Mouse (Mus musculus): ENCODE data around the gene Pi4k2b. TPM values are rescaled to one million over a fixed set of nuclear protein-coding genes. Genes with fewer than 3 reads are reported as not detected.

Gene Pi4k2b
- polyA plus RNA-seq, 1 experiment from 2014 or later, result 27.3 TPM

GRCm38 (mm10) chr5:52783957-52784356, 42.6 kb downstream of the Pi4k2b start:
- H3K27ac ChIP-seq (replicated peaks; ENCODE audit: low read depth, low read length), result no peak overlapping the region
- WGBS, result 71% methylated on average over 2 of the region's 2 CpGs
- ATAC-seq (replicated peaks; ENCODE audit: insufficient number of reproducible peaks, low FRiP score, low TSS enrichment, low read depth) (no peak), DNase-seq (ENCODE audit: low spot score) (no peak)
- no peaks in the 10 kb centered on the region for H3K36me3 ChIP-seq (replicated peaks; ENCODE audit: control insufficient read depth, insufficient read depth, low read depth, low read length)
- no peaks in the 10 kb centered on the region for H3K9me3 ChIP-seq (replicated peaks; ENCODE audit: control insufficient read depth, low read length)
- no peak overlapping the region for H3K4me3 ChIP-seq (ENCODE audit: low read depth, low read length)
- H3K27me3 ChIP-seq (ENCODE audit: control insufficient read depth, insufficient read depth, low read length), result no peaks in the 10 kb centered on the region
- no peaks in the 10 kb centered on the region for H3K4me1 ChIP-seq (ENCODE audit: control insufficient read depth, insufficient read depth, low read length)
- no peak overlapping the region for H3K4me2 ChIP-seq (ENCODE audit: low read depth, low read length)
- H3K9ac ChIP-seq (replicated peaks; ENCODE audit: low read length), result no peak overlapping the region

GRCm38 (mm10) chr5:52786556-52787322, 45.4 kb downstream of the Pi4k2b start:
- no peaks in the 10 kb centered on the region for H3K27me3 ChIP-seq (ENCODE audit: control insufficient read depth, insufficient read depth, low read length)
- no peak overlapping the region for H3K27ac ChIP-seq (replicated peaks; ENCODE audit: low read depth, low read length)
- H3K4me3 ChIP-seq (ENCODE audit: low read depth, low read length), result no peak overlapping the region
- H3K9me3 ChIP-seq (replicated peaks; ENCODE audit: control insufficient read depth, low read length), result no peaks in the 10 kb centered on the region
- H3K4me2 ChIP-seq (ENCODE audit: low read depth, low read length), result no peak overlapping the region
- H3K4me1 ChIP-seq (ENCODE audit: control insufficient read depth, insufficient read depth, low read length), result no peaks in the 10 kb centered on the region
- ATAC-seq (replicated peaks; ENCODE audit: insufficient number of reproducible peaks, low FRiP score, low TSS enrichment, low read depth) (no peak), DNase-seq (ENCODE audit: low spot score) (no peak)
- H3K36me3 ChIP-seq (replicated peaks; ENCODE audit: control insufficient read depth, insufficient read depth, low read depth, low read length), result no peaks in the 10 kb centered on the region
- no peak overlapping the region for H3K9ac ChIP-seq (replicated peaks; ENCODE audit: low read length)
- WGBS, result 90% methylated on average over 7 of the region's 7 CpGs

GRCm38 (mm10) chr5:52793230-52793629, 51.9 kb downstream of the Pi4k2b start:
- no peak overlapping the region for H3K9ac ChIP-seq (replicated peaks; ENCODE audit: low read length)
- H3K9me3 ChIP-seq (replicated peaks; ENCODE audit: control insufficient read depth, low read length), result no peaks in the 10 kb centered on the region
- H3K4me2 ChIP-seq (ENCODE audit: low read depth, low read length), result no peak overlapping the region
- H3K36me3 ChIP-seq (replicated peaks; ENCODE audit: control insufficient read depth, insufficient read depth, low read depth, low read length), result no peaks in the 10 kb centered on the region; the same call in 1 of the 2 replicates
- WGBS, result 93% methylated on average over 9 of the region's 9 CpGs
- no peaks in the 10 kb centered on the region for H3K4me1 ChIP-seq (ENCODE audit: control insufficient read depth, insufficient read depth, low read length)
- H3K27me3 ChIP-seq (ENCODE audit: control insufficient read depth, insufficient read depth, low read length), result no peaks in the 10 kb centered on the region
- H3K4me3 ChIP-seq (ENCODE audit: low read depth, low read length), result no peak overlapping the region
- H3K27ac ChIP-seq (replicated peaks; ENCODE audit: low read depth, low read length), result no peak overlapping the region
- DNase-seq (ENCODE audit: low spot score) (no peak), ATAC-seq (replicated peaks; ENCODE audit: insufficient number of reproducible peaks, low FRiP score, low TSS enrichment, low read depth) (no peak)

- no peaks in the 10 kb centered on the region; the same call in 1 of the 2 replicates for H3K36me3 ChIP-seq (replicated peaks; ENCODE audit: control insufficient read depth, insufficient read depth, low read depth, low read length)
- H3K4me1 ChIP-seq (ENCODE audit: control insufficient read depth, insufficient read depth, low read length), result no peaks in the 10 kb centered on the region
- ATAC-seq (replicated peaks; ENCODE audit: insufficient number of reproducible peaks, low FRiP score, low TSS enrichment, low read depth) (no peak), DNase-seq (ENCODE audit: low spot score) (no peak)
- 90% methylated on average over 9 of the region's 9 CpGs for WGBS
- H3K9me3 ChIP-seq (replicated peaks; ENCODE audit: control insufficient read depth, low read length), result no peaks in the 10 kb centered on the region
- no peak overlapping the region for H3K9ac ChIP-seq (replicated peaks; ENCODE audit: low read length)
- no peaks in the 10 kb centered on the region for H3K27me3 ChIP-seq (ENCODE audit: control insufficient read depth, insufficient read depth, low read length)
- H3K4me3 ChIP-seq (ENCODE audit: low read depth, low read length), result no peak overlapping the region
- no peak overlapping the region for H3K4me2 ChIP-seq (ENCODE audit: low read depth, low read length)
- no peak overlapping the region for H3K27ac ChIP-seq (replicated peaks; ENCODE audit: low read depth, low read length)
Observed at GRCm38 (mm10) chr5:52794109-52794508, 52.7 kb downstream of the Pi4k2b start.

GRCm38 (mm10) chr5:52799274-52799985, 58.1 kb downstream of the Pi4k2b start:
- Histone ChIP-seq H3K4me1 (ENCODE audit: control insufficient read depth, insufficient read depth, low read length) (no peaks in the 10 kb centered on the region), H3K27ac (replicated peaks; ENCODE audit: low read depth, low read length) (no peak overlapping the region), H3K4me3 (ENCODE audit: low read depth, low read length) (no peak overlapping the region), H3K4me2 (ENCODE audit: low read depth, low read length) (no peak overlapping the region), H3K9ac (replicated peaks; ENCODE audit: low read length) (no peak overlapping the region), H3K36me3 (replicated peaks; ENCODE audit: control insufficient read depth, insufficient read depth, low read depth, low read length) (no peaks in the 10 kb centered on the region; the same call in 1 of the 2 replicates), H3K27me3 (ENCODE audit: control insufficient read depth, insufficient read depth, low read length) (no peaks in the 10 kb centered on the region), H3K9me3 (replicated peaks; ENCODE audit: control insufficient read depth, low read length) (no peaks in the 10 kb centered on the region)
- WGBS, result 93% methylated on average over 12 of the region's 12 CpGs
- no peak for DNase-seq (ENCODE audit: low spot score)
- ATAC-seq (replicated peaks; ENCODE audit: insufficient number of reproducible peaks, low FRiP score, low TSS enrichment, low read depth), result no peak

- no peaks in the 10 kb centered on the region; the same call in none of the 2 replicates for H3K36me3 ChIP-seq (replicated peaks; ENCODE audit: control insufficient read depth, insufficient read depth, low read depth, low read length)
Observed at GRCm38 (mm10) chr5:52805801-52806200, 64.4 kb downstream of the Pi4k2b start.

GRCm38 (mm10) chr5:52806349-52806748, 65.0 kb downstream of the Pi4k2b start:
- no peaks in the 10 kb centered on the region; the same call in none of the 2 replicates for H3K36me3 ChIP-seq (replicated peaks; ENCODE audit: control insufficient read depth, insufficient read depth, low read depth, low read length)
- H3K4me3 ChIP-seq (ENCODE audit: low read depth, low read length), result no peak overlapping the region
- ATAC-seq (replicated peaks; ENCODE audit: insufficient number of reproducible peaks, low FRiP score, low TSS enrichment, low read depth) (no peak), DNase-seq (ENCODE audit: low spot score) (no peak)
- H3K4me1 ChIP-seq (ENCODE audit: control insufficient read depth, insufficient read depth, low read length), result no peaks in the 10 kb centered on the region
- H3K27me3 ChIP-seq (ENCODE audit: control insufficient read depth, insufficient read depth, low read length), result no peaks in the 10 kb centered on the region
- no peaks in the 10 kb centered on the region for H3K9me3 ChIP-seq (replicated peaks; ENCODE audit: control insufficient read depth, low read length)
- H3K27ac ChIP-seq (replicated peaks; ENCODE audit: low read depth, low read length), result no peak overlapping the region
- H3K4me2 ChIP-seq (ENCODE audit: low read depth, low read length), result no peak overlapping the region
- 79% methylated on average over 8 of the region's 8 CpGs for WGBS
- H3K9ac ChIP-seq (replicated peaks; ENCODE audit: low read length), result no peak overlapping the region

More at GRCm38 (mm10) chr5:52805801-52806200, 64.4 kb downstream of the Pi4k2b start:
- no peak overlapping the region for H3K9ac ChIP-seq (replicated peaks; ENCODE audit: low read length)
- H3K9me3 ChIP-seq (replicated peaks; ENCODE audit: control insufficient read depth, low read length), result no peaks in the 10 kb centered on the region
- no peak overlapping the region for H3K27ac ChIP-seq (replicated peaks; ENCODE audit: low read depth, low read length)
- no peak overlapping the region for H3K4me3 ChIP-seq (ENCODE audit: low read depth, low read length)
- no peaks in the 10 kb centered on the region for H3K27me3 ChIP-seq (ENCODE audit: control insufficient read depth, insufficient read depth, low read length)
- 72% methylated on average over 4 of the region's 4 CpGs for WGBS
- no peak overlapping the region for H3K4me2 ChIP-seq (ENCODE audit: low read depth, low read length)
- ATAC-seq (replicated peaks; ENCODE audit: insufficient number of reproducible peaks, low FRiP score, low TSS enrichment, low read depth) (no peak), DNase-seq (ENCODE audit: low spot score) (no peak)
- H3K4me1 ChIP-seq (ENCODE audit: control insufficient read depth, insufficient read depth, low read length), result no peaks in the 10 kb centered on the region

- H3K4me1 ChIP-seq (ENCODE audit: control insufficient read depth, insufficient read depth, low read length), result no peaks in the 10 kb centered on the region
- no peaks in the 10 kb centered on the region for H3K9me3 ChIP-seq (replicated peaks; ENCODE audit: control insufficient read depth, low read length)
- H3K36me3 ChIP-seq (replicated peaks; ENCODE audit: control insufficient read depth, insufficient read depth, low read depth, low read length), result no peaks in the 10 kb centered on the region; the same call in none of the 2 replicates
- ATAC-seq (replicated peaks; ENCODE audit: insufficient number of reproducible peaks, low FRiP score, low TSS enrichment, low read depth), result no peak
- H3K27me3 ChIP-seq (ENCODE audit: control insufficient read depth, insufficient read depth, low read length), result no peaks in the 10 kb centered on the region
- no peak overlapping the region for H3K4me3 ChIP-seq (ENCODE audit: low read depth, low read length)
- no peak overlapping the region for H3K4me2 ChIP-seq (ENCODE audit: low read depth, low read length)
- no peak for DNase-seq (ENCODE audit: low spot score)
- no peak overlapping the region for H3K9ac ChIP-seq (replicated peaks; ENCODE audit: low read length)
- no peak overlapping the region for H3K27ac ChIP-seq (replicated peaks; ENCODE audit: low read depth, low read length)
- WGBS, result 76% methylated on average over 7 of the region's 7 CpGs
Observed at GRCm38 (mm10) chr5:52807030-52807429, 65.7 kb downstream of the Pi4k2b start.

Measured in embryonic facial prominence, embryonic 11.5 days (tissue).